Mouse (Mus musculus): ENCODE data around the gene Fam178b.

- TF ChIP-seq POLR2A (IDR thresholded peaks at IDR 0.05; ENCODE audit: control insufficient read depth, low read depth, low read length): no peak
- TF ChIP-seq CTCF (IDR thresholded peaks at IDR 0.05; ENCODE audit: control insufficient read depth, insufficient read depth, insufficient replicate concordance, low read depth, low read length): no peak
Observed at GRCm38 (mm10) chr1:36533546-36533945, 149.4 kb downstream of the Fam178b start.
